In the genomic region with DNA sequence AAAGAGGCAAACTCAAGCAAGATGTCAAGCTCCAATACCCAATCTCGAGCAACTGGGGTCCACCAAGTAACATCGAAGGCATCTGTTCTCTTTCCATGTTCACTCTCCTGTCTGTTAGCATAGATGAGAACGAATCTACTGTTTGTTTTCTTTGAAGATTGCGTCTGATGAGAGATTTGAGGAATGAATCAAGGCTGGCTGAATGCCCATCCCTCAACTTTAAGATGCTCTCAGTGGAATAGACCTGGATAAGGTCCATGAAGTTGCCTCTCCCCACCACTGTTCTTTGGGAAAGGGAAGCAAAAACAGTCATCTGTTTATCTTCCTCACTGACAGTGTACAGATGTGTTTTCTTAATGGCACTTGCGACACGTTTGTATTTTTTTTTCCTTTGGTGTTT, we compare ENCODE assay signal across 25 mouse cellular contexts.
A peak's percentile ranks its signal among the peaks of the same experiment; 100 is the strongest.
DNase-seq lines count a peak whose midpoint lies in the region; ATAC-seq and TF ChIP-seq lines count a peak whose summit lies in the region.
"Had no signal": no experiment of that assay in that cellular context is flagged by ENCODE, and none has a peak within 500 bp of the region (broad histone marks: within the 10 kb centered on the region; RNA-seq: fewer than 3 reads in every experiment).

No protein-coding gene starts in this region.

- H3K9ac ChIP-seq in lung, embryonic 15.5 days = no peak overlapping the region
- H3K9ac ChIP-seq: forebrain, postnatal 0 days; heart, embryonic 13.5 days; hindbrain, embryonic 14.5 days had no signal

- no peak for TF ChIP-seq POLR2A in lung, adult 2 months (IDR thresholded peaks at IDR 0.05; ENCODE audit: borderline replicate concordance, extremely low read depth, low read depth, low read length)

- peak; percentile 52; the same call in 1 of the 2 replicates for ATAC-seq in lung, embryonic 15.5 days (ENCODE audit: borderline replicate concordance, extremely low read depth, low FRiP score, low TSS enrichment)
- ATAC-seq: forebrain, embryonic 14.5 days; forebrain, postnatal 0 days; hindbrain, postnatal 0 days; inflammation-experienced regulatory T-cells, adult 6 months had no signal

- WGBS in lung, embryonic 15.5 days = 38% methylated on average over 6 of the region's 6 CpGs
- WGBS in lung, adult 2 months = 57% methylated on average over 6 of the region's 6 CpGs

- no peak for DNase-seq in lung, adult 2 months
- peak; percentile 18 for DNase-seq in lung, postnatal 10 days
- DNase-seq in lung, postnatal 36 days = peak; percentile 26
- DNase-seq in c-Kit-positive CD71-positive TER-119-positive erythroid progenitor cells, embryonic 14.5 days (ENCODE audit: low spot score) = no peak
- DNase-seq in cerebellum, adult 9-10 months = no peak
- DNase-seq: adrenal gland, adult 2 months; adrenal gland, postnatal 14 days; B cell, adult 2 months; cerebellum, adult 11-12 months; cerebellum, adult 8-10 months; cerebellum, postnatal 14 days; forebrain, postnatal 0 days; gastrocnemius, adult 2 months; gastrocnemius, postnatal 14 days; heart, postnatal 14 days; heart, postnatal 4 days had no signal

- no peak for TF ChIP-seq CTCF in lung, adult 2 months (IDR thresholded peaks at IDR 0.05; ENCODE audit: insufficient read depth, low read length)

- H3K27me3 ChIP-seq in lung, embryonic 15.5 days = peaks cover 3% of the 10 kb centered on the region; the same call in 1 of the 2 replicates
- H3K27me3 ChIP-seq: CH12.LX had no signal

- no peaks in the 10 kb centered on the region for H3K4me1 ChIP-seq in lung, embryonic 15.5 days
- no peaks in the 10 kb centered on the region for H3K4me1 ChIP-seq in lung, adult 2 months (ENCODE audit: control insufficient read depth, insufficient read depth, low read length)

- H3K27ac ChIP-seq in lung, embryonic 15.5 days = no peak overlapping the region
- H3K27ac ChIP-seq: forebrain, embryonic 10.5 days; gastrocnemius, adult 2 months; heart, embryonic 13.5 days; hindbrain, embryonic 14.5 days; hindbrain, postnatal 0 days had no signal

- H3K4me2 ChIP-seq in lung, embryonic 15.5 days = no peak overlapping the region
- H3K4me2 ChIP-seq: heart, embryonic 13.5 days; hindbrain, embryonic 14.5 days had no signal

- H3K9me3 ChIP-seq in lung, embryonic 15.5 days = no peaks in the 10 kb centered on the region
- H3K9me3 ChIP-seq: forebrain, embryonic 10.5 days; G1E; heart, embryonic 13.5 days had no signal

- H3K36me3 ChIP-seq in lung, embryonic 15.5 days = no peaks in the 10 kb centered on the region
- H3K36me3 ChIP-seq: forebrain, embryonic 10.5 days; G1E; heart, embryonic 13.5 days had no signal

- no peak overlapping the region for H3K4me3 ChIP-seq in lung, embryonic 15.5 days
- no peak overlapping the region for H3K4me3 ChIP-seq in lung, adult 2 months (replicated peaks; ENCODE audit: extremely low read depth, low read depth, low read length)
- H3K4me3 ChIP-seq: forebrain, embryonic 10.5 days; gastrocnemius, adult 2 months; heart, embryonic 13.5 days had no signal

Comparison
In these comparisons a context has a peak if more than half of its experiments do, and no peak if none do; other contexts are left out.
1. DNase-seq: peak in lung, postnatal 10 days (single experiment) and lung, postnatal 36 days (single experiment); none in lung, adult 2 months (single experiment), c-Kit-positive CD71-positive TER-119-positive erythroid progenitor cells, embryonic 14.5 days (single experiment) and cerebellum, adult 9-10 months (single experiment).